Mouse (Mus musculus): ENCODE results near the gene Tom1. TPM values are rescaled to one million over a fixed set of nuclear protein-coding genes. Genes with fewer than 3 reads are reported as not detected.

Tom1 gene
- polyA plus RNA-seq, 1 experiment from 2014 or later, result 44.9 TPM

DNA sequence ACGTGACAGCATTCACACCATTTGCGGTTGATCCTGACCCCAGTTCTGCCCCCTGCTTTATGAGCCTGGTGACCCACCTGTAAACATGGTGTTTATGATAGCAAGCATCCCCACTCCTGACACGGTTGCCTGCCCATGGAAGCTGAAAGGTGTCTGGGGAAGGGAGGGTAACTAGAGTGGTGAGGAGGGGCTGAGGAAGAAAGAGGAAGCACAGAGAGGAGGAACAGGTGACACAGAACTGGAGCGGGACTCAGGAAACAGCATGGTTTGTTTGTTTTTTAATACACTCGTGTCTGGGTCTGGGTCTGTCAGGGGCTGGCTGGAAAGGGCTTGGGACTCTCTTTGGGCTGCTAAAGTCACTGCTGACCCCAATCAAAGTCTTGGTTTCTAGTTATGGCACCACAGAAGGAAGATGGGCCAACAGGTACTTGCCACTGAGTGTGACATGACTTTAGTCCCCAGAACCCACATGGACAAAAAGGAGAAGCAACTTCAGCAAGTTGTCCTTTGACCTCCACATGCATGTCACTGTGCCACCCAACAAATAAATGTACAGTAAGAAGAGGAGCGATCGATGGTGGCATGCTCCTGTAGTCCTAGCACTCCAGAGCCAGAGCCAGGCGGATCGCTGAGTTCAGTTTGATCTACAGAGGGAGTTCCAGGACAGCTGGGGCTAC, 48.0 kb downstream of the Tom1 start:
- H3K36me3 ChIP-seq (ENCODE audit: control insufficient read depth, insufficient read depth, low read length), result no peaks in the 10 kb centered on the region
- ATAC-seq, result no peak
- H3K27ac ChIP-seq (ENCODE audit: low read length), result no peak overlapping the region
- no peak overlapping the region for H3K9ac ChIP-seq (ENCODE audit: low read depth, low read length)
- WGBS, result 72% methylated on average over 9 of the region's 9 CpGs
- no peak overlapping the region for H3K4me2 ChIP-seq (ENCODE audit: low read depth, low read length)
- no peak overlapping the region for H3K4me3 ChIP-seq (ENCODE audit: low read length)
- no peaks in the 10 kb centered on the region for H3K4me1 ChIP-seq (ENCODE audit: control insufficient read depth, insufficient read depth, low read length)
- no peaks in the 10 kb centered on the region for H3K27me3 ChIP-seq (replicated peaks; ENCODE audit: control insufficient read depth, insufficient read depth, low read length)
- H3K9me3 ChIP-seq (ENCODE audit: control insufficient read depth, low read length), result no peaks in the 10 kb centered on the region

DNA sequence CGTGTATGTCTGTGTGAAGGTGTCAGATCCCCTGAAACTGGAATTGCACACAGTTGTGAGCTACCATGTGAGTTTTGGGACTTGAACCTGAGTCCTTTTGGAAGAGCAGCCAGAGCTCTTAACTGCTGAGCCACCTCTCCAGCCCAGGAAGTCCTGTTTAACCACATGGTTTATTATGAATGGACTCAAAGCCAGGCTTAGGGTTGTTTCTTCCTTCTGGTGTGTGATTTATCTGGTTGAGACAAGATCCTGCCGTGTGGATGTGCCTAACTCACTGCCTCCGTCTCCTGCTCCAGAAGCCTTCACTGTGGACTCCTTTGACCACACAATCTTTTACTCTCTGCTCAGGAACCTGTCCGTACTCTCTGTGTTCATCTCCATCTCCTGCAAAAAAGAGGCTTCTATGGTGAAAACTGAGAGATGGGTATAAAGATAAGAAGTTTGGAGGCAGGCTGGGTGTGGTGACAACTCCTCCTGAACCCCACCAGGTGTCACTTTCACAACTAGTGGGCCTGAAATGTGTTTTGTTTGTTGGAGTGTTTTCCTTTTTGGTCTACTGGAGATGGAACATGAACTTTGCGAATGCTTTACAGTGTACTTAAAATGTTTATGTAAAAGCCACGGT, 48.8 kb downstream of the Tom1 start:
- ATAC-seq, result no peak
- H3K9me3 ChIP-seq (ENCODE audit: control insufficient read depth, low read length), result no peaks in the 10 kb centered on the region
- H3K4me2 ChIP-seq (ENCODE audit: low read depth, low read length), result no peak overlapping the region
- 71% methylated on average over 6 of the region's 6 CpGs for WGBS
- no peaks in the 10 kb centered on the region for H3K36me3 ChIP-seq (ENCODE audit: control insufficient read depth, insufficient read depth, low read length)
- no peak overlapping the region for H3K27ac ChIP-seq (ENCODE audit: low read length)
- H3K27me3 ChIP-seq (replicated peaks; ENCODE audit: control insufficient read depth, insufficient read depth, low read length), result no peaks in the 10 kb centered on the region
- H3K9ac ChIP-seq (ENCODE audit: low read depth, low read length), result no peak overlapping the region
- H3K4me1 ChIP-seq (ENCODE audit: control insufficient read depth, insufficient read depth, low read length), result no peaks in the 10 kb centered on the region
- H3K4me3 ChIP-seq (ENCODE audit: low read length), result no peak overlapping the region

DNA sequence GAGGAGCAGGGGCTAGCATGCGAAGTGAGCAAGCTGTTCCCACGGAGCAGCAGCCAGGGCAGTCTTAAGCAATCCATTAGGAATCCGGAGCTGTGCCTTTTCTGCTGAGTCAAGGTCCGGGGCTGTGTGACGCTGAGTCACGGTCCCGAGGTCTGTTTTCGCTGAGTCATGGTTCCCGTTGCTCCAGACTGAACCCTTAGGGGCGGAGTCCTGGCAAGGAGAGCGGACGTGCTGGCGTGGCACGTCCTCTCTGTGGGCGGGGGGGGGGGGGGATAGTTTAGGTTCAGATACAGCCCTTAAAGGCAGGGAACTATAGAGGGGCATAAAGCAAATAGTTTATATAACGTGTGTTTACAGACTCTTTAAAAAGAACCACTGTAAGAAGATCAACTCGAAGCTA, 50.3 kb downstream of the Tom1 start:
- no peaks in the 10 kb centered on the region for H3K27me3 ChIP-seq (replicated peaks; ENCODE audit: control insufficient read depth, insufficient read depth, low read length)
- 3% methylated on average over 16 of the region's 17 CpGs for WGBS
- ATAC-seq, result peak; percentile 95
- peak overlapping the region; percentile 49 for H3K4me2 ChIP-seq (ENCODE audit: low read depth, low read length)
- H3K9ac ChIP-seq (ENCODE audit: low read depth, low read length), result no peak overlapping the region
- H3K4me1 ChIP-seq (ENCODE audit: control insufficient read depth, insufficient read depth, low read length), result no peaks in the 10 kb centered on the region
- peak overlapping the region; percentile 31; the same call in 1 of the 2 replicates for H3K4me3 ChIP-seq (ENCODE audit: low read length)
- no peaks in the 10 kb centered on the region for H3K36me3 ChIP-seq (ENCODE audit: control insufficient read depth, insufficient read depth, low read length)
- H3K27ac ChIP-seq (ENCODE audit: low read length), result no peak overlapping the region
- H3K9me3 ChIP-seq (ENCODE audit: control insufficient read depth, low read length), result no peaks in the 10 kb centered on the region

DNA sequence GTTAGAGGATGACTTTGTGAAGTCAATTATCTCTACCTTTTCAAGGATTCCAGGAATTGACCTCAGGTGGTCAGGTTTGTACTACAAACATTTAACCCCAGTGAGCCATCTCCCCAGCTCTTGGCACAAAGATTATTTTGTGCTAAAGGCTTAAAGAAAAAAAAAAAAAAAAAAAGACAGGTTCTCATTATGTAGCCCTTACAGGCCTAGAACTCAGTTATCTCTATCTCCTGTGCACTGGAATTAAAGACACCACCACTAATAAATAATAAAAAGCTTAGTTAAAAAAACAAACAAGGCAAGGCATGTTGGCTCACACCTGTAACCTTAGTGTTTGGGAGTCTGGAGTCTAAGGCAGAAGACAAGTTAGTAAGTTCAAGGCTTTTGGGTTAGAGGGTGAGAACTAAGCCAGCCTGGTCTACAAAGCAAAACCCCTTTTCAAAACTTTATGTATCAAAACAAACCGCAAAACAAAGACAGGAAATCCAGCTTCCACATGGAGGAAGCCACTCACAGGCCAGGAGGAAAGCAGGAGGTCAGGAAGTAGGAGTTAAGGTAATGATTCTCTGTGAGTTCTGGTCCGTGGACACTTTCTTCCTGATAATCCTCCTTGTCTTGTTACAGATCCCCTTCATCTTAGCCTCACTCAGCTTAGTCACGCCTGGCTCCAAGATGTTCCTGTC, 51.0 kb downstream of the Tom1 start:
- ATAC-seq, result no peak
- H3K4me2 ChIP-seq (ENCODE audit: low read depth, low read length), result peak overlapping the region; percentile 49; the same call in 1 of the 2 replicates
- peaks cover 4% of the 10 kb centered on the region for H3K4me1 ChIP-seq (ENCODE audit: control insufficient read depth, insufficient read depth, low read length)

DNA sequence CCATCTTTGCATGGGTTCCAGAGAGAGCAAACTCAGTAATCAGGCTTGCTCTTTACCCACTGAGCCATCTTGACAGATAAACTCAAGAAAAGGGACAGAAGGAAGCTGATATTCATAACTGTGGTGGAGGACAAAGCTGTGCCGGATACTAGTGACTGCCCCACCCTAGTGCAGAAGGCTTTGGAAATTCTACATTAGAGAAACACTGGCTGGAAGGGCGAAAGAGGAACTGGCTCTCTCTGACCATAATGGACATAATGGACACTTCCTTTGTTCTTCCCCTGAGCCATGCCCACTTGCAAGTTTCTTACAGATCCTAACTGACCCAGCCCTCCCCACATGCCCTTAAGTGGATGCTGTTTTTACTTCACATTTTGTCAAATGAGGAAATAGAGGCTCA, 52.5 kb downstream of the Tom1 start:
- no peaks in the 10 kb centered on the region for H3K36me3 ChIP-seq (ENCODE audit: control insufficient read depth, insufficient read depth, low read length)
- H3K27me3 ChIP-seq (replicated peaks; ENCODE audit: control insufficient read depth, insufficient read depth, low read length), result no peaks in the 10 kb centered on the region
- H3K9me3 ChIP-seq (ENCODE audit: control insufficient read depth, low read length), result no peaks in the 10 kb centered on the region
- WGBS, result 77% methylated on average over 2 of the region's 2 CpGs
- H3K9ac ChIP-seq (ENCODE audit: low read depth, low read length), result no peak overlapping the region
- no peak overlapping the region for H3K4me2 ChIP-seq (ENCODE audit: low read depth, low read length)
- no peak overlapping the region for H3K4me3 ChIP-seq (ENCODE audit: low read length)
- peaks cover 11% of the 10 kb centered on the region for H3K4me1 ChIP-seq (ENCODE audit: control insufficient read depth, insufficient read depth, low read length)
- H3K27ac ChIP-seq (ENCODE audit: low read length), result no peak overlapping the region
- ATAC-seq, result no peak

More for the DNA sequence above, 51.0 kb downstream of the Tom1 start:
- Histone ChIP-seq H3K9me3 (ENCODE audit: control insufficient read depth, low read length) (no peaks in the 10 kb centered on the region), H3K9ac (ENCODE audit: low read depth, low read length) (no peak overlapping the region), H3K36me3 (ENCODE audit: control insufficient read depth, insufficient read depth, low read length) (no peaks in the 10 kb centered on the region), H3K27me3 (replicated peaks; ENCODE audit: control insufficient read depth, insufficient read depth, low read length) (no peaks in the 10 kb centered on the region), H3K27ac (ENCODE audit: low read length) (peak overlapping the region; percentile 37; the same call in 1 of the 2 replicates), H3K4me3 (ENCODE audit: low read length) (no peak overlapping the region)
- 68% methylated on average over 3 of the region's 3 CpGs for WGBS

DNA sequence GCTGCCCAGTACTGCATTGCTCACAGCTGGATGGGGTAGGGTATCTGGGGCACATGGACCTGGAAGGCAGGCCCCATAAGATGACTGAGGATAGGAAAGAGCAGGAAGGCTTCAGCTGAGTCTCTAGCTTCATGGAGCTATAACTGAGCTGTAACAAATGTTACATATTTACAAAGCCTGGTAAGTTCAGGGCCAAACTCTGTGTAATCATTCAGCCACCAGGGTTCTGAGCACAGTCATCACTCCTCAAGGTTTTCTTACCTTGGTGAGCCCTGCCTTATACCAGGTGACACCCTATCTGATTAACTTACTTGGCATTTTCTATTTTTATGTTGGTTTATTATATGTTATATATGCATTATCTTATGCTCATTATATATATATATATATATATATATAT, 53.6 kb downstream of the Tom1 start:
- Histone ChIP-seq H3K4me1 (ENCODE audit: control insufficient read depth, insufficient read depth, low read length) (peaks cover 11% of the 10 kb centered on the region), H3K36me3 (ENCODE audit: control insufficient read depth, insufficient read depth, low read length) (no peaks in the 10 kb centered on the region), H3K9me3 (ENCODE audit: control insufficient read depth, low read length) (no peaks in the 10 kb centered on the region), H3K4me2 (ENCODE audit: low read depth, low read length) (no peak overlapping the region), H3K4me3 (ENCODE audit: low read length) (no peak overlapping the region), H3K27ac (ENCODE audit: low read length) (no peak overlapping the region), H3K9ac (ENCODE audit: low read depth, low read length) (no peak overlapping the region), H3K27me3 (replicated peaks; ENCODE audit: control insufficient read depth, insufficient read depth, low read length) (no peaks in the 10 kb centered on the region)
- ATAC-seq, result no peak

DNA sequence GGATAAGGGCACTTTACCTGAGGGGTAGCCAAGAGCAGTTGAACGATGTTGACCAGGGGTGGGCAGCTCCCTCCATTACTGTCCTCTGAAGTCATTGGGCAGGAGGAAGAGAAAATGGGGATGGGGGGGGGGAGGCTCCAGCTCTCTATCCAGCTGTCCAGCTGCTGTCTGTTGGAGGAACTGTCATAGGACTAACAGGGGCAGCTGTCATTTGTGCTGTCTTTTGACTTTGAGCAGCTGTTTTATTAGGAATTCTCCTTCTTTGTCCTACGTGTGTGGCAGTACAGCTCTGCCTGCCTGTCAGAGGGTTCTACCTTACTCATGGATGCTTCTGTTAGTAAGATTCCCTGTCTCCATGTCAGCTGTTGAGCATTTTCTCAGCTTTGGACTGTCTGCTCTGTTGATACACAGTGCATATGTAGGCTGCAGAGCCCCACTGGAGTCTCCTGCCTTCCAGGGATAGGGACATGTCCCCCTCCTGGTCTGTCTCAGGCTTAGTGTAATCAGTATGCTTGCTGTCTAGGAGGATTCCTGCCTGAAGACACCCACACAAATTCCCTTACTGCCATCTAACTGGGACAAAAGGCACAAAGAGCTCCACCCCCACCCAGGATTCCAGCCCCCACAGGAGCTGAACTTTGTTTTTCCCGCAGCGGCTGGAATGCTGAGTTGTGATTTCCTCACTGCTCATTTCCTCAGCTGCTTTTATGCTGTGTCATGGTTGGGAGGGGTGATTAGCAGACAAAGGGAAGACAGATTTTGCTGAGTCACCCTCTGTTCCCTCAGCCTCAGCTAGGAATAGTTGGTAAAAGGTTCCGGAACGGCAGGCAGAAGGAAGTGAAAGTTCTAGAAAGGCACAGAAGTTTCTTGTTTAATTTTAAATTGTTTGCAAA, 55.7 kb downstream of the Tom1 start:
- 10% methylated on average over 6 of the region's 6 CpGs for WGBS
- Histone ChIP-seq H3K4me2 (ENCODE audit: low read depth, low read length) (peak overlapping the region; percentile 26), H3K4me3 (ENCODE audit: low read length) (0 out of 2 replicates have a peak overlapping the region, but pooled peaks have one; percentile 2), H3K27me3 (replicated peaks; ENCODE audit: control insufficient read depth, insufficient read depth, low read length) (no peaks in the 10 kb centered on the region), H3K4me1 (ENCODE audit: control insufficient read depth, insufficient read depth, low read length) (peaks cover 16% of the 10 kb centered on the region), H3K9me3 (ENCODE audit: control insufficient read depth, low read length) (no peaks in the 10 kb centered on the region), H3K9ac (ENCODE audit: low read depth, low read length) (peak overlapping the region; percentile 41), H3K27ac (ENCODE audit: low read length) (peak overlapping the region; percentile 61), H3K36me3 (ENCODE audit: control insufficient read depth, insufficient read depth, low read length) (no peaks in the 10 kb centered on the region)
- peak; percentile 45 for ATAC-seq

DNA sequence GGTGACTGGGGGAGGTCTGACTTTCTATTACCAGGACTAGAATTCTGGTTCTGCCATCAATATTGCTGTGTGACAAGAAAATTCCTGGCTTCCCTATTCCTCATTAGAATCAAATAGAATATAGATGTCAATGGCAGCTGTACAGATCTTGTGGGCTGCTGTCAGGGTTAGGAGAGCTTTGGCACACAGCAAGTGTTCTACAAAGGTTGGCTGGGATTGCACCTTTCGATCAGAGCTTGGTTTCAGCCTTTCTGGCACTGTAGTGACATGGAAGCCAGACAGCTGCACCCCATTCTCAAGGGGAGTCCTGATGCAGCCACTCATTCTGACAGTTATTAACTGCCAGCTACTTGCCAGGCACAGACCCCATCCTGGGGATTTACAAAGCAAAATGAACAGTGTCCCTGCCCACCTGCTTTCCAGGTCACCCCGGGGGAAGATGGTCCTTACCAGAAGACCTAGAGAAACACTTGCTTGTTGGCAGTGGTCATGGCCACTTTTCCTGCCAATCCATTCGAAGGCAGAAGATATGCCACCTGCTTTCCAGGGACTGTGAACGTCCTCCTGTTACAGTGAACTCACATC, 57.4 kb downstream of the Tom1 start:
- Histone ChIP-seq H3K9me3 (ENCODE audit: control insufficient read depth, low read length) (no peaks in the 10 kb centered on the region), H3K4me1 (ENCODE audit: control insufficient read depth, insufficient read depth, low read length) (peaks cover 16% of the 10 kb centered on the region), H3K4me2 (ENCODE audit: low read depth, low read length) (no peak overlapping the region), H3K4me3 (ENCODE audit: low read length) (no peak overlapping the region), H3K27ac (ENCODE audit: low read length) (no peak overlapping the region), H3K36me3 (ENCODE audit: control insufficient read depth, insufficient read depth, low read length) (no peaks in the 10 kb centered on the region), H3K27me3 (replicated peaks; ENCODE audit: control insufficient read depth, insufficient read depth, low read length) (no peaks in the 10 kb centered on the region), H3K9ac (ENCODE audit: low read depth, low read length) (no peak overlapping the region)
- no peak for ATAC-seq
- WGBS, result 82% methylated on average over 4 of the region's 4 CpGs
